Mouse (Mus musculus) left cerebral cortex, postnatal 14 days (tissue): Measurements from ENCODE around the gene Azin2. TPM values are rescaled to one million over a fixed set of nuclear protein-coding genes. Genes with fewer than 3 reads are reported as not detected.
A peak's percentile ranks its signal among the peaks of the same experiment; 100 is the strongest.

ENCODE experiments used
- DNase-seq, 2 experiments: peaks; one replicate each; pipeline ENCODE4 v3.0.0; 2021 to 2022; ENCODE audit warnings: low spot score in 2 of 2, mixed read lengths in 1 of 2
- intact Hi-C: fragments of 180-260 bp; cut with DNase I; formaldehyde crosslinking; loops from one replicate; pipeline ENCODE4 v1.15.1; 2025
- total RNA-seq, 2 experiments: library from RNA; stranded (reverse); gene quantifications; 2 replicates each; pipeline ENCODE4 v1.2.3; 2021

Azin2 gene
- total RNA-seq, 2 experiments from 2014 or later: 42.1 to 43.5 TPM

GRCm38 (mm10) chr4:128883801-128884710, 78.2 kb downstream of the Azin2 start:
- DNase-seq: peak in 1 of 2 experiments; percentile 41
- intact Hi-C loops: no loop called here

DNA sequence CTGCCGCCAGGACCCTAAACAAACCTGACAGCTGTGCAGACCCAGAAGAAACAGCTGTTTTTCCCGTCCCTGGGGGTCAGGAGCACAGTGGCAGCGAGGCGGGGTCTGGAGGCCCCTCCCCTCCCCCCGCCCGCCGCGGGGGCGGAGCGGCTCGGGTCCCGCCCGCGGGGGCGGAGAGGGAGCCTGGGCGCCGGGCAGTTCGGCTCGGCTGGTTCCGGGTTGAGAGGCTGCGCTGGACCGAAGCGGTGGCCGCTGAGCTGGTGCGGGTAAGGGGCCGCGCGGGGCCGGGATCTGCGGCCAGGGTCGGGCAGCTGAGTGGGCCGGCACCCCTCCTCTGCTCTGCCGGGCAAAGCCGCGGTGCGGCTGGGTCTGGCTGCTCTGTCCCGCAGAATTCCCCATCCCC, 78.9 kb downstream of the Azin2 start, which contains the start of gene Trim62:
TSS of gene Trim62 (plus strand) at position 202 of the 403 bp plus-strand sequence.
- peak; percentile 26 to 71 for DNase-seq
- intact Hi-C loops: no loop called here

Other genes starting within 250 kb of the Azin2 start
- gene A3galt2, start 207.1 kb downstream of the Azin2 start, total RNA-seq: under 1 TPM; 0.42 to 0.75 TPM
- gene Zfp362, start 156.4 kb downstream of the Azin2 start, total RNA-seq: 10 to 100 TPM; 37.9 to 39.1 TPM
- gene Trim62, start 78.9 kb downstream of the Azin2 start, total RNA-seq: 10 to 100 TPM; 18.1 to 23.0 TPM
- 10 to 100 TPM; 24.3 to 29.6 TPM for gene Ak2, start 29.5 kb upstream of the Azin2 start, total RNA-seq
- 10 to 100 TPM; 60.8 to 63.5 TPM for gene Rnf19b, start 95.8 kb upstream of the Azin2 start, total RNA-seq
- not detected for gene Tmem54, start 143.1 kb upstream of the Azin2 start, total RNA-seq
- gene Hpca, start 159.6 kb upstream of the Azin2 start, total RNA-seq: 100 to 1,000 TPM; 562 to 615 TPM
- 10 to 100 TPM; 57.5 to 59.2 TPM for gene Fndc5, start 174.6 kb upstream of the Azin2 start, total RNA-seq
- 10 to 100 TPM; 35.3 to 35.5 TPM for gene S100pbp, start 227.3 kb upstream of the Azin2 start, total RNA-seq
- gene Yars, start 227.3 kb upstream of the Azin2 start, total RNA-seq: 100 to 1,000 TPM; 103 to 110 TPM